Mouse (Mus musculus) MEL (cell line): ENCODE measurements at regions not wholly inside any gene's neighbourhood (a gene's known extent, or its start where the extent isn't known, plus 50 kb on each side); places are given as distances from the start of the nearest gene placed in this dataset.

ENCODE experiments used
- CTCF ChIP-seq, 3 experiments: IDR thresholded peaks in 2 of 3; conservative IDR thresholded peaks in 1 of 3; 2 replicates each; pipeline ENCODE4 v1.5.1; 2011 to 2012; ENCODE audit warnings: low read length in 3 of 3, low read depth in 2 of 3, mild to moderate bottlenecking in 2 of 3, improper control_type of control experiment in 1 of 3, inconsistent platforms in 1 of 3, mixed read lengths in 1 of 3, moderate library complexity in 1 of 3; ENCODE audit not compliant: control insufficient read depth in 1 of 3, insufficient read depth in 1 of 3, poor library complexity in 1 of 3, severe bottlenecking in 1 of 3
- POLR2A ChIP-seq, 2 experiments: IDR thresholded peaks; 2 replicates each; pipeline ENCODE4 v1.6.1; 2011 to 2012; ENCODE audit warnings: low read length in 2 of 2, mild to moderate bottlenecking in 2 of 2, control low read depth in 1 of 2, improper control_type of control experiment in 1 of 2, low read depth in 1 of 2, moderate library complexity in 1 of 2; ENCODE audit not compliant: control insufficient read depth in 1 of 2, insufficient read depth in 1 of 2, poor library complexity in 1 of 2
- UBTF ChIP-seq: IDR thresholded peaks from 2 replicates; pipeline ENCODE4 v1.6.1; 2012; ENCODE audit warnings: low read depth, mild to moderate bottlenecking, inconsistent platforms, low read length, improper control_type of control experiment, moderate library complexity, borderline replicate concordance; ENCODE audit not compliant: insufficient read depth
- USF1 ChIP-seq: IDR thresholded peaks from 2 replicates; pipeline ENCODE4 v1.6.1; 2014; ENCODE audit warnings: low read depth, mild to moderate bottlenecking, inconsistent platforms, low read length, improper control_type of control experiment, moderate library complexity

- TF ChIP-seq USF1 = no peak
- TF ChIP-seq CTCF (IDR thresholded peaks at IDR 0.05 in 2 of 3, conservative IDR thresholded peaks at IDR 0.05 in 1 of 3; ENCODE audit: control insufficient read depth in 1 of 3, insufficient read depth in 1 of 3, low read depth in 2 of 3, low read length in 3 of 3, poor library complexity in 1 of 3, severe bottlenecking in 1 of 3) = no peak
- TF ChIP-seq UBTF = no peak
- no peak for TF ChIP-seq POLR2A (IDR thresholded peaks at IDR 0.05; ENCODE audit: control insufficient read depth in 1 of 2, insufficient read depth in 1 of 2, low read depth in 1 of 2, low read length in 2 of 2, poor library complexity in 1 of 2)
These were observed 106.6 kb downstream of the Sox11 start for GRCm38 (mm10) chr12:27235748-27236147.
